Mouse (Mus musculus) kidney, adult 8-10 months (tissue): ENCODE measurements at regions not wholly inside any gene's neighbourhood (a gene's known extent, or its start where the extent isn't known, plus 50 kb on each side); places are given as distances from the start of the nearest gene placed in this dataset.

Experiments used
- DNase-seq, 2 experiments: peaks; one replicate each; pipeline ENCODE4 v3.0.0; 2022

DNA sequence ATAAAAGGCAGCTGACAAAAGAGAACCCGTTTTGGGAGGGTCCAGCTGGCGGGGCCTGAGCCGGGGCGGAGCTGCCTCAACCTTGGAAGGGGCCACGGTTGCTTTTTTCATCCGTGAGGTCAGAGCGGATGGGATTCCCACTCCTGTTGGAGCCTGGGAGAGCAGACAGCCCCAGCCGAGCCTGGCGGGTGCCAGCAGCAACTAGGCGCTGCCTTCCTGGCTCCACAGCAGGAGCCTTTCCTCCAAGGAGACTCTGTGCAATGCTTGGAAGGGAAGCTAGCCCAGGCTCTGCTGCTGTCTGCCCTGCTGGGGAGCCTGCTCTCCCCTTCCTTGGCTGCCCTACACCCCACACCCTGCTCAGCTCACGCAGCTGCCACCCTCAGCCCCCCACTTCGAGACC lies 161.1 kb upstream of the Sox9 start:
- no peak for DNase-seq

DNA sequence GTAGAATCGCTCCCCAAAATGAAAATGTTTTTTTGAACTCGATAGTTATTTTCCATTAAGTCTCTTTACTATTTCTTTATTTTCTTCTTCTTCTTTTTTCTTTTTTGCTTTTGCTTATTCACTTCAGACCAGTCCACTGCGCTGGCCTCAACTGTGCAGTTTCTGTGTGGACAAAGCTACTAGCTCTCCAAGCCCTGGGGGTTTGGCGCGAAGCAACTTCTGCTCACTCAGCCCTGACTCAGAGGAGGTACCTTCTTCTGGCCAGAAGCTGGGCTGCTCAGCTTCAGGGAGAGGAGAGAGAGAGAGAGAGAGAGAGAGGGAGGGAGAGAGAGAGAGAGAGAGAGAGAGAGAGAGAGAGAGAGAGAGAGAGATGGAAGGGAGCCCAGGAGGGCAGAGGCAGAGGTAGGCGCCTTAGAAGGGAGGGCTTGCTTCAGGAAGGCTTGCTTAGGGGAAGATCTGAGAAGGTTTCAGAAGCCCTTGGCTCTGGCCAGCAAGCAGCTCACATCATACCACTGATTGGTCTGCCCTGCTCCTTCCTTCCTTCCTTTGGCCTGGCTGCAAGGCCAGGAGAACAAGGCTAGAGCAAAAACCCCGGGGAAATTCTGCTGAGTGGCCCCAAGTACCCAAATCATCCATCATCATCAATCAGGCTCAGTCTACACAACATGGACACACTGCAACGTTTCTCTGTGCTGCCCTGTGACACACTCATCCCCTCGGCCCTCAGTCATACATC lies 160.5 kb upstream of the Sox9 start:
- DNase-seq: no peak

DNA sequence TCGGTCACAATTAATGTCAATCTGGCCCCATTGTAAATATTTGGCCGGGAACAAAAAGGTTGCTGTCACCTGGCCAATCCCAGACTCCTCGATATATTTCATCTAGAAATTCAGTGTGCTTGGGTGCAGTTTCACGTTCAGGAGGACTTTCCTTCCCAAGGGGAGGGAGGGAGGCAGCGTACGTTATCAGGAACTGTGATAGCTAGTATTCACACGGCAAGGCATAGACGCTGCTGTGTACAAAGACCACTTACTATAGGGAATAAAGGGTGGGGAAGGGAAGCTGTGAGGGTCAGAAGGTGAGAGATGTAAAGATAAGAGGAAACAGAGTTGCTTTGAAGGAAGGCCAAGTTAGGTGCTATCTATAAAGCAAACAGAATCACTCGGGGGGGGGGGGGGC lies 132.7 kb upstream of the Sox9 start:
- DNase-seq: no peak

DNA sequence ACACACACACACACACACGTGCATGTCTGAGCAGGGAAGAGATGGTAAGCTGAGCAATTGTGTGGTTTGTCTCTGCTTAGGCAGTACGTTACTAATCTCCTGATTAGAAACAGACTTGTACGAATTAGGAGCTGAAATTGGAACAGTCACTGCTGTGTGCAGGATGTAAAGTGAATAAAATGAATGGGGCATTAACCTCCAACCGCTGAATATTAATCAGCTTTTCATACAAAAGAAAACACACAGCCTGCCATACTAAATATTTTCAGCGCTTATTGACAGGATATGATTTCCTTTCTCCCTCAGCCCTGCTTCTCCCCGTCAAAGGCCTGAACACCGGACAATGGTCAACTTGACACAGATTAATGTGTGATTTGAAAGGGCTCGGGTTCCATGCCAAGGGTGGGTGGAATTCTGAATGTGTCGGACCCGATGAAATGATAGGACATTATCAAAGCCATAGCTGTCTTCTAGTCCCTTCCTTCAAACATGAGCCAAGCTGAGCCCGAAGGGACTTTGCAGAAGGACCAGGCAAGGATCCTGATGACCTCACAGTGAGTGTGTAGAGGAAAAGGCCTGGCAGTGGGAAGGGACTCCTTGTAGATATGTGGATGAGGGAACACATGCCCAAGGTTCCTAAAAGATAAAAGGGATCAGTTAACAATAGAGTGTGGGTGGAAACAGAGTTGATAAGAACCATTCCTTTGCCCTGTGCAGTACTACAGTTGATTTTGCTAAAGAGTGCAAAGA lies 124.4 kb upstream of the Sox9 start:
- DNase-seq: no peak

DNA sequence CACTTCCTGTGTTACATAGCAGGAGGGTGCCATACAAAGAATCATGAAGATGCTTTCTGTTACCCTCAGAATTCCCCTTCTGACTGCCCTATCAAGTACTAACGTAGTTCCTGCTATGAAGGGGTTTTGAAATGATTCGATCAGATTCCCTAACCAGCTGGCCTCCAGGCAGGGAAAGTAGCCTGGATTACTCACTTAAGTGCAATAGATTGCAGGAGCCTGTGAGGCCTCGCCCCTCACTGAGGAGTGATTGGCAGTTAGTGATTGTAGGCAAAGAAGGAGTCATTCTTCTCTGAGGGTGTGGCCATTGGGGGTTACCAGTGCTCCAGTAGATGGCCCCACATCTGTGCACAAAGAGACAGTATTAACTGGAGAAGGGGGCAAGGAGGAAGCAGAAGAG lies 122.1 kb upstream of the Sox9 start:
- no peak for DNase-seq

DNA sequence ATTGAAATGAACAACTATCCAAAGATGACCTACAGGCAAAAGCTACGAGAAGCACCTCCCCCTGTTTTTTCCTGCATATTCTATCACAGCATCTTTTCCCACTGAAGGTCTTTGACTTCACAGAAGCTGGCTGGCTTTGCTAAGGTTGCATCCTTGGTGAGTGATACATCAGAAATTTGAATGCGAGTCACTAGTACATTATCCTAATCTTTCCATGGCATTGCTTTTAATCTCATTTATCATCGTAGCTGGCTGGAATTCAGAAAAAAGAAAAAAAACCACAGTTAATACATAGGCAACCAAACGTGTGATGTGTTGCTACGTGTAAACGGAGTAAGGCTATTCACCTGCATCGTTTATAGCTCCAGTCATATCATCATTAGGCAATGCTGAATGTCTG lies 120.6 kb upstream of the Sox9 start:
- DNase-seq: no peak

DNA sequence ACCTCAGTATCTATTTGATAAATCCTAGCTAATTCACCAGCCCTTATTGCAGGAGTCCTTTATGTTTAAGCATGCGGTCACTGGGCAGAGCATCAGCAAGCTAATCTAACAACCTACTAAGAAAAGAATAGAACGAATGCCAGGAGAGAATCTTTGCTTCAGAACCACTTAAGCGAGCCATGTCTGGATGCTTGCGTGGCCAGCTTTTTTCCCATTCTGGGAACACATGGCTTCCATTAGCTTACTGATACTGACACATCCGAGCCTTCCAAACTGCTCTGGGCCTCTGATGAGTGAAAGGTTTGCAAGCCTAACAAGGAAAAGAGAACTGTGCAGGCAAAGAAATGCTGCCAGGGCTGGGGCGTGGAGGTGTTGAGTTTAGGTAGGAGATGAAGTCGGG lies 114.7 kb upstream of the Sox9 start:
- DNase-seq: no peak

DNA sequence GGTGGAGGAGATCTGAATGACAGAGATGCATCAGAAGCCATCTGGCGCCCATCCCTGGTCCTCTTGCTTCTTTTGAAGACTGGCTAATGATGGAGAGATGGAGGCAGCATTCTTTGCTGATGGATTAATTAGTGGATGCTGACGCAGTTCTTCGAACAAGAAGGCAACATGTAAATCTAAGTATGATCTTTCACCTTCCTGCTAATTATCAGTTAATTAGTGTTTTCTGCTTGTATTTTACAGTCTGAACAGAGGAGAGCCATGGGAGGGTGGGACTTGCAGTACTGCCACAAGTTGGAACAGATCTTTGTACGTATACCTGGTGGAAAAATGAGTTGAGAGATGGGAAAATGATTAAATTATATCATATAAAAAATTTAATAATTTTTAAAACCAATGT lies 109.9 kb upstream of the Sox9 start:
- DNase-seq: no peak

DNA sequence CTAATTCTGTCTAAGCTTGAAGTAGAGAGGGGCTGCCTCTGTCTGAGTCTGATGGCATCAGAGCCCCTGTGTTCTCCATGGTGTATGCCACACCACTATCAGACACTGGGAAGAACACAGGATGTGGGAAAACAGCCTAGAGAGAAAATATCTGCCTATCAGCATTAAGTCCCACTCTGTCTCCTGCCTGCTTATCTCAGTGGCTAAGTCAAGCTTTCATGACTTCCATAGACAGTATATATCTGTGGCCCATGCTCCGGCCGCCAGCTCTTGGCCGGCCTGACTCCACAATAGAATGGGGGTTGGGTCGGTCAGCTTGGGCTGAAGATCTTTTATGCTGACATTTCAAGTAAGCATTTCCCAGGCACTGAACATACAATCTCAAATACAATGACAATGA lies 92.0 kb upstream of the Sox9 start:
- DNase-seq: no peak

DNA sequence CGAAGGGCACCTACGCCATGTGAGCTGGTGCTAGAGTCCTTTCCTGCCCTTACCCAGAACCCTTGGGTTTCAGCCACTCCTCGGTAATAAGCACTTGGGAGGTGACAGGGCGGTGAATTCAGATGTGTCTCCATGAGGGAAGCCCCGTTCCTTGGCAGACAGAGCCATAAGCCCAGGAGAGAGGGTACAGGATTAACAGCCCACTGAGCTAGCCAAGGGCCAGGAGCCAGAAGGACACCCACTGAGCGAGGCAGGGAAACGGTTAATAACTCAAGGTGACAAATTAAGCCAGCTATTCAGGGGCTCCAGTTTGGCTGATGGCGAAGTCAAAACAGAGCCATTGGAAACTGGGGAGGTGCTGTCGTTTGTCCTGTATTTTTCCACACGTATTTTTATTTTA lies 75.9 kb upstream of the Sox9 start:
- no peak for DNase-seq

DNA sequence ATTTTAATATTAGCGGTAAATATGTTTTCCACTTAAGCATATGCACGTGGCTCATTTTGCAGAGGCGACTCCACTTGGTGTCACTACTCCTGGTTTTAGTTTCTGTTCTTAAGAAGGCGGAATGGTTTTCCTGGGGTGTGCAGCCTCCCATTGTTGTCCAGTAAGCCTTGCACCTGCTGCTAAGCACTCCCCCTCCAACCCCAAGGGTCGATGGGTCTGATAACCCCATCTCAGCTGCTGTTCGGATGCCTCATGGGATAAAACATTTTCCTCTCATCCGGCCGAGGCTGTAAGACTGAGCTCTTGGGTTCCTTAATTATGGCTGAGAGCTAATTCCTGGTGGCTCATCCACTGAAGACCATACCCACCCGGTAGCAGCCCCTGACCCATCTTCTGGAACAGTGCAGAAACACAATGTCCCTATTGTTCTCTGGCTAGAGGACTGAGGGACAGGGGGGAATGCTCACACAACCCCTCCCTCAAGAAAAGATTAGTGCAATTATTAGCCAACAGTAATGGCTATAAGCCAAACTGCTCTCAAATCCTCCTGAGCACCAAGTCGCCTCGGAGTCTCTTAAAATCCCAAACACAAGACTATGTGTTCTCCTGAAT lies 73.8 kb upstream of the Sox9 start:
- no peak for DNase-seq

DNA sequence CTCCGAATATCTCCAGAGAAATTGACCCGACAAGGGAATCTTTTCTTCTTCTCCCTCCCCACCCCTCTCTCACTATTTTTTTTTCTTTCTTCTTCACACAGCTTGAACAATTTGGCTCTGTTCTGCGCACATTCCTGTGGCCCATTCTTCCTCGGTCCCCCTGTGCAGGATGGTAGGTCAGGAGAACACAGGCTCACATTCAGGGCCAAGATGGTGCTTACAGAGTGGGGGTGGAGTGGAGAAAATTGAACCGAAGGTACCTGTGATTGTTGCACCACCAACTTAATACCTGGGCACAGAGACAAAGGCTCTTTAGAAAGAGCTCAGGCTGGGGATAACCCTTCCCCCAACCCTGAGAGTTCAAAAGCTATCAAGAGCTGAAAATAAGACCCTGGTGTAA lies 70.4 kb upstream of the Sox9 start:
- DNase-seq: no peak

DNA sequence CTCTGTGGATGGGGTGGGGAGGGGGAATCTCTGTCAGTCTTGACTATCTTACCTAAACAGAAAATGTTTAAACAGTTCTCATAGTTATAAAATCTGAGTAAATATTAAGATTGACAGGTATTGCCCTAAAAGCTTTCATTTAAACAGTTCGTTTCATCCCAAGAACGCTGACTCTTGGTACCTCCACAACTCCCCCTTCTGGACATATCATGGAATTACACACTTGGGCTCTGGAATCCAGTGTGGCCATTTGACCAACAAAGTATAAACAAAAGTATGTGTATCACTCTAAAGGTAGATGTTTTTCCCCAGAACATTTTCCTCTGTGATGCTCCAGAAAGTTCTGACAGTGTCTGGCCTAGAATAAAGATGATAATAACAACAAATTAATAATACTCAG lies 63.5 kb upstream of the Sox9 start:
- no peak for DNase-seq

DNA sequence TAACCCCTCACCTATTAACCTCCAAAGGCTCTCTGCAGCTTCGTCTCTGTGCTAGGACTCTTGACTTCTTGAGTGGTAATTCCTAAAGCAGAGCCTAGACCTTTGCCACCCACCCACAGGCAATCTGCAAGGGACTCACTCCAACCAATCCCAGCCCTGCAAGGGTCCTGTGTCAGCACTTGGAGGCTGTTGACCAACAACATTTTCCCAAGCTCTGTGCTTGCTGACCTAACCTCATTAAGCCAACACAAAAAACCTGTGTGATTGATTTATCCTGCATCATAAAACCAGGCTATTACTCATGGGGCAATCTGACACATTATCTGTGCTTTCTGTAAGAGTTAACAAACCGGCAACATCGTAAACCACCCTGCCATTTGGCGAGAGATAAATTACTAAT lies 61.4 kb upstream of the Sox9 start:
- no peak for DNase-seq

DNA sequence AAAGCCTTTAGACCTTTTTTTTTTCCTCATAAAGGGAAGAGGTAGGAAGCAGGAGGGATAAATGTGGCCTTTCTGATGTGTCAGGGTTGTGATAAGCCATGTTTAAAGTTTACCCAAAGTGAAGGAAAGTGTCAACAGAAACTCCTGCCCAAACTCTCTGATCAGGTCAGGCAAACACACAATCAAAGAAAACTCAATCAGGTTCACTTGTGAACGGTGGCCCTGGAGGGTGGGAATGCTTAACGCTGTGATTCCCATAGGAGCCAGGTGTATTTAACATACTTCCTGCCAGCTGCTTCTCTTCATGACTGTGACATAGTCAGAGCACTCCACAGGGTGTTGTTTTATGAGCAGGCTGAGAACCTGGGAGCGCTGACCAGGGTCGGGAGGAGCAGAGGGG lies 59.1 kb upstream of the Sox9 start:
- no peak for DNase-seq

DNA sequence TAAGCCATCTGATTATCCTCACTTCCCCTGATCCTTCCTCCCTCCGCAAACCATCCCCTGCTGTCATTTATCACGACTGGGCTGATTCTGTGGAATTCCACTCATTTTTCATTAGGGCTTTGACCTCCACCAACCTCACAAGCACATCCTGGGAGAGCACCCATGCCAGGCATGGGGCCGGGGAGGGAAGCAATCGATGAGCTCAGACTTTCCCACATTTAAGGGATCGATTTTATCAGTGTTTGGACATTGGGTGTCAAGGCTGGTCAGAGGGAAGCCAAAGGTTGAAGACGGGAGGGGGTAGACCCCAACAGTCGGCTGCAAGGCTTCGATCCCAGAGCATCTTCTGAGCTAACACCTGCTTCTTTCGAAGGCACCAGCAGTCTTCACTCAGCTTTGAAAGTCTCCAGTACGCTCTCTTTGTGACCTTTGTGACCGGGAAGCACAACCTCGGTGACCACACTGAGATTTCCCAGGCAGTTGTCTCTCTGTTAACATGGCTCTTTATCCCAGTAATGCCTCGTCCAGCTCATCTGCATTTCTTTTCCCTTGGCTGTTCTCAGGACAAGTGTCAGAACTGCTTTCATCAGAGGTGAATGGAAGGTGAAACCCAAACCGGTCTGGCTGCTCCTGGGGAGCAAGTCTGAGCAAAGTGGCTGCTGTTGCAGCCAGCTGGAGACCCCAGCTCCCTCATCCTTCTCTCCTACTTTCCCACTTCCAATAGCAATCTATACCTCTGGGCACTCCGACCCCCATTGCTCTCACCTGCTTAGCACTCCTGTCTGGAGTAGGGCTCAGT lies 53.7 kb upstream of the Sox9 start:
- no peak for DNase-seq
